ENCODE assay signal across 13 mouse cellular contexts in genomic region chr4:119939786-119940185, GRCm38 (mm10).
"Had no signal": no experiment of that assay in that cellular context is flagged by ENCODE, and none has a peak within 500 bp of the region (broad histone marks: within the 10 kb centered on the region; RNA-seq: fewer than 3 reads in every experiment).

No protein-coding gene starts in this region.

- H3K4me1 ChIP-seq: liver, embryonic 12.5 days had no signal

- H3K27ac ChIP-seq: limb, embryonic 15.5 days; liver, embryonic 12.5 days; macrophage; midbrain, embryonic 15.5 days; neural tube, embryonic 13.5 days; stomach, embryonic 15.5 days had no signal

- DNase-seq: kidney, postnatal 14 days; layer of hippocampus, postnatal 36 days; lung, embryonic 14.5 days; lung, postnatal 10 days; thymus, adult 2 months; thymus, postnatal 25 days had no signal

- H3K4me3 ChIP-seq: limb, embryonic 15.5 days; liver, embryonic 12.5 days; megakaryocyte, embryonic 14.5 days; midbrain, embryonic 15.5 days; neural tube, embryonic 13.5 days; stomach, embryonic 15.5 days had no signal

- ATAC-seq: liver, embryonic 12.5 days; midbrain, embryonic 15.5 days had no signal

- H3K27me3 ChIP-seq: limb, embryonic 15.5 days; liver, embryonic 12.5 days; midbrain, embryonic 15.5 days; stomach, embryonic 15.5 days had no signal

- H3K36me3 ChIP-seq: limb, embryonic 15.5 days; liver, embryonic 12.5 days; midbrain, embryonic 15.5 days; neural tube, embryonic 13.5 days; stomach, embryonic 15.5 days had no signal

- H3K9me3 ChIP-seq: limb, embryonic 15.5 days; liver, embryonic 12.5 days; midbrain, embryonic 15.5 days; stomach, embryonic 15.5 days had no signal
